ENCODE assay signal across 17 mouse cellular contexts in genomic region chr15:62937756-62938155, GRCm38 (mm10).
"Had no signal": no experiment of that assay in that cellular context is flagged by ENCODE, and none has a peak within 500 bp of the region (broad histone marks: within the 10 kb centered on the region; RNA-seq: fewer than 3 reads in every experiment).

No protein-coding gene starts in this region.

- H3K4me2 ChIP-seq: lung, embryonic 15.5 days; midbrain, embryonic 11.5 days; midbrain, embryonic 13.5 days; midbrain, embryonic 15.5 days; neural tube, embryonic 12.5 days; stomach, embryonic 15.5 days had no signal

- H3K27me3 ChIP-seq: lung, embryonic 15.5 days; midbrain, embryonic 13.5 days; midbrain, embryonic 15.5 days; neural tube, embryonic 12.5 days; stomach, embryonic 15.5 days had no signal

- ATAC-seq: liver, postnatal 0 days; lung, postnatal 0 days; midbrain, embryonic 13.5 days; midbrain, embryonic 15.5 days had no signal

- H3K4me3 ChIP-seq: lung, embryonic 15.5 days; midbrain, embryonic 13.5 days; midbrain, embryonic 15.5 days; neural tube, embryonic 12.5 days; stomach, embryonic 15.5 days had no signal

- H3K9ac ChIP-seq: liver, postnatal 0 days; lung, embryonic 15.5 days; midbrain, embryonic 13.5 days; midbrain, embryonic 15.5 days; neural tube, embryonic 12.5 days; stomach, embryonic 15.5 days had no signal

- DNase-seq: liver, postnatal 0 days; lung, adult 2 months; lung, postnatal 14 days; lung, postnatal 36 days; right cerebral cortex, postnatal 14 days; thymus, adult 2 months; thymus, postnatal 25 days; thymus, postnatal 4 days had no signal

- H3K4me1 ChIP-seq: midbrain, embryonic 13.5 days; midbrain, embryonic 15.5 days; neural tube, embryonic 12.5 days had no signal

- H3K36me3 ChIP-seq: lung, embryonic 15.5 days; midbrain, embryonic 13.5 days; midbrain, embryonic 15.5 days; neural tube, embryonic 12.5 days; stomach, embryonic 15.5 days had no signal

- H3K9me3 ChIP-seq: lung, embryonic 15.5 days; midbrain, embryonic 13.5 days; midbrain, embryonic 15.5 days; neural tube, embryonic 12.5 days; stomach, embryonic 15.5 days had no signal

- H3K27ac ChIP-seq: lung, embryonic 15.5 days; macrophage; midbrain, embryonic 13.5 days; midbrain, embryonic 15.5 days; neural tube, embryonic 12.5 days; stomach, embryonic 15.5 days; stomach, postnatal 0 days had no signal
